Comparison of ENCODE assay signal across 14 mouse cellular contexts in the genomic region with DNA sequence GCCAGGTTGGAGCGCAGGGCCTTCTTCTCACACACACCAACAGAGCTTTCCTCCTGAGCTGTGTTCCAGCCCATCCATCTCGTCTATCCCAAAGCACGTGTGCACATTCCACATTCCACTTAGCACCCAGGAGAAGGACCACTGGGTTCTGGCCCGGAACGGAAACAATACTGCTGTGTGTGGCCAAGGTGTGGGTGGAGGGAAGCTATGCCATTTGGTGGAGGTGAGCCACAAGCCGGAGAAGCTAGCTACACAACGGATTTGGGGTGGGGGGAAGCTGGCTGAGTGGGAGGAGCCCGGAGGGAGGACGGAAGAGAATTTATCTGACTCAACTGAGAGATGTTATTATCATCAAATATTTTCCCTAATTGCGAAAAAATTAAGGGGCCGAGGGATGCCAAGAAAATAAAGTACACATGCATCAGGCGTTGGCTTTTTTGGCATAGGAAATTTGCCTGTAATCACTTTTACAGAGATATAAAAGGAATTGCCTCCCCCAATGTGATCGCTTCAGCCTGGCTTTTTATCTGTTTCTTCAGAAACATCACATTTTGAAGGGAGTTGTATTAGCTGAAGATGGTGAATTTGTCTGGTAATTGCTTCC. TPM values are rescaled to one million over a fixed set of nuclear protein-coding genes. Genes with fewer than 3 reads are reported as not detected.
DNase-seq lines count a peak whose midpoint lies in the region; ATAC-seq and TF ChIP-seq lines count a peak whose summit lies in the region.
"Had no signal": no experiment of that assay in that cellular context is flagged by ENCODE, and none has a peak within 500 bp of the region (broad histone marks: within the 10 kb centered on the region; RNA-seq: fewer than 3 reads in every experiment).

No protein-coding gene starts in this region.

- no peak for TF ChIP-seq POLR2A in liver, adult 2 months (IDR thresholded peaks at IDR 0.05; ENCODE audit: extremely low read depth, insufficient read depth, low read length)

- no peaks in the 10 kb centered on the region for H3K27me3 ChIP-seq in liver, adult 2 months (ENCODE audit: control insufficient read depth, insufficient read depth, low read length)
- no peaks in the 10 kb centered on the region for H3K27me3 ChIP-seq in liver, postnatal 0 days (ENCODE audit: insufficient read depth, low read length)
- peaks cover 27% of the 10 kb centered on the region for H3K27me3 ChIP-seq in heart, embryonic 13.5 days (replicated peaks)
- H3K27me3 ChIP-seq in hindbrain, postnatal 0 days (ENCODE audit: insufficient read depth, low read length) = 0 out of 2 replicates have a peak, but pooled peaks cover 5% of the 10 kb centered on the region
- H3K27me3 ChIP-seq: embryonic facial prominence, embryonic 12.5 days had no signal

- H3K79me2 ChIP-seq in liver, adult 2 months (ENCODE audit: control insufficient read depth, insufficient read depth, low read length) = no peaks in the 10 kb centered on the region

- TF ChIP-seq CTCF in liver, adult 2 months (IDR thresholded peaks at IDR 0.05; ENCODE audit: low read depth, low read length) = no peak
- no peak for TF ChIP-seq CTCF in liver, postnatal 0 days (IDR thresholded peaks at IDR 0.05; ENCODE audit: low read depth)
- no peak for TF ChIP-seq CTCF in hindbrain, postnatal 0 days (IDR thresholded peaks at IDR 0.05; ENCODE audit: low read depth)

- 73% methylated on average over 13 of the region's 13 CpGs for WGBS in liver, adult 2 months
- WGBS in liver, postnatal 0 days (ENCODE audit: insufficient replicate concordance) = 62% methylated on average over 13 of the region's 13 CpGs
- 49% methylated on average over 13 of the region's 13 CpGs for WGBS in heart, embryonic 13.5 days
- 70% methylated on average over 13 of the region's 13 CpGs for WGBS in hindbrain, postnatal 0 days

- H3K4me3 ChIP-seq in liver, adult 2 months (ENCODE audit: insufficient read depth, low read depth, low read length) = no peak overlapping the region
- no peak overlapping the region for H3K4me3 ChIP-seq in liver, postnatal 0 days (ENCODE audit: low read depth, low read length)
- no peak overlapping the region for H3K4me3 ChIP-seq in heart, embryonic 13.5 days
- H3K4me3 ChIP-seq in hindbrain, postnatal 0 days (ENCODE audit: low read length) = no peak overlapping the region
- H3K4me3 ChIP-seq: embryonic facial prominence, embryonic 12.5 days; kidney, embryonic 15.5 days; myocyte had no signal

- no peak overlapping the region for H3K4me2 ChIP-seq in liver, postnatal 0 days (ENCODE audit: low read depth, low read length)
- H3K4me2 ChIP-seq in heart, embryonic 13.5 days = no peak overlapping the region
- no peak overlapping the region for H3K4me2 ChIP-seq in hindbrain, postnatal 0 days (ENCODE audit: low read depth, low read length)
- H3K4me2 ChIP-seq: embryonic facial prominence, embryonic 12.5 days; kidney, embryonic 15.5 days had no signal

- H3K9me3 ChIP-seq in liver, postnatal 0 days (ENCODE audit: low read length) = no peaks in the 10 kb centered on the region
- no peaks in the 10 kb centered on the region for H3K9me3 ChIP-seq in heart, embryonic 13.5 days
- no peaks in the 10 kb centered on the region for H3K9me3 ChIP-seq in hindbrain, postnatal 0 days (ENCODE audit: low read length)
- H3K9me3 ChIP-seq: embryonic facial prominence, embryonic 12.5 days; kidney, embryonic 15.5 days had no signal

- no peaks in the 10 kb centered on the region for H3K4me1 ChIP-seq in liver, adult 2 months (ENCODE audit: control insufficient read depth, insufficient read depth, low read length)
- H3K4me1 ChIP-seq in liver, postnatal 0 days (ENCODE audit: insufficient read depth) = no peaks in the 10 kb centered on the region
- peaks cover 5% of the 10 kb centered on the region for H3K4me1 ChIP-seq in heart, embryonic 13.5 days
- 0 out of 2 replicates have a peak, but pooled peaks cover 6% of the 10 kb centered on the region for H3K4me1 ChIP-seq in hindbrain, postnatal 0 days (ENCODE audit: insufficient read depth, low read length)

- intact Hi-C loops in gastrocnemius, postnatal 14 days (cut with DNase I; ENCODE audit: low total_unique reads) = no loop called here
- intact Hi-C loops in gastrocnemius, postnatal 36 days (cut with DNase I) = no loop called here

- DNase-seq in gastrocnemius, postnatal 14 days = peak; percentile 24
- DNase-seq in gastrocnemius, postnatal 36 days = no peak
- DNase-seq in liver, adult 2 months (ENCODE audit: extremely low read depth, low read depth, low spot score) = peak; percentile 7
- DNase-seq in liver, postnatal 0 days = no peak
- DNase-seq in lung, postnatal 10 days = peak; percentile 19
- DNase-seq in hindbrain, postnatal 0 days (ENCODE audit: low spot score) = no peak
- no peak for DNase-seq in spleen, adult 18-20 months
- DNase-seq: adrenal gland, postnatal 25 days; cerebellum, postnatal 25 days had no signal

- TF ChIP-seq EP300 in liver, postnatal 0 days (IDR thresholded peaks at IDR 0.05; ENCODE audit: low read depth) = no peak

- no peak overlapping the region for H3K9ac ChIP-seq in liver, adult 2 months (ENCODE audit: low read depth, low read length)
- no peak overlapping the region for H3K9ac ChIP-seq in liver, postnatal 0 days (replicated peaks)
- no peak overlapping the region for H3K9ac ChIP-seq in heart, embryonic 13.5 days
- no peak overlapping the region for H3K9ac ChIP-seq in hindbrain, postnatal 0 days (replicated peaks; ENCODE audit: low read length)
- H3K9ac ChIP-seq: embryonic facial prominence, embryonic 12.5 days; kidney, embryonic 15.5 days had no signal

- no peak for ATAC-seq in liver, postnatal 0 days
- no peak for ATAC-seq in heart, embryonic 13.5 days (ENCODE audit: extremely low read depth, insufficient number of reproducible peaks, low FRiP score, low TSS enrichment)
- no peak for ATAC-seq in hindbrain, postnatal 0 days

- no peaks in the 10 kb centered on the region for H3K36me3 ChIP-seq in liver, adult 2 months (ENCODE audit: control insufficient read depth, insufficient read depth, low read length)
- H3K36me3 ChIP-seq in liver, postnatal 0 days (replicated peaks; ENCODE audit: insufficient read depth, low read length) = no peaks in the 10 kb centered on the region
- H3K36me3 ChIP-seq in heart, embryonic 13.5 days = no peaks in the 10 kb centered on the region
- no peaks in the 10 kb centered on the region for H3K36me3 ChIP-seq in hindbrain, postnatal 0 days (ENCODE audit: insufficient read depth, low read length)
- H3K36me3 ChIP-seq: embryonic facial prominence, embryonic 12.5 days; kidney, embryonic 15.5 days had no signal

- H3K27ac ChIP-seq in liver, adult 2 months (replicated peaks; ENCODE audit: insufficient read depth, low read depth, low read length) = no peak overlapping the region
- H3K27ac ChIP-seq in liver, postnatal 0 days (ENCODE audit: low read depth) = no peak overlapping the region
- 0 out of 2 replicates have a peak overlapping the region, but pooled peaks have one; percentile 18 for H3K27ac ChIP-seq in heart, embryonic 13.5 days (replicated peaks)
- H3K27ac ChIP-seq in hindbrain, postnatal 0 days = no peak overlapping the region
- H3K27ac ChIP-seq: embryonic facial prominence, embryonic 12.5 days; kidney, embryonic 15.5 days had no signal

RNA-seq across cellular contexts. Expression of gene Adgrd1, which starts 29.2 kb away (rescaled TPM):
- 1 to 10 TPM; 4.4 to 6.1 TPM for total RNA-seq in gastrocnemius, postnatal 14 days (2021)
- 1 to 10 TPM; 4.6 to 5.1 TPM for total RNA-seq in gastrocnemius, postnatal 36 days (2021)
- 0.18 and 0.20 TPM in 2 replicates for total RNA-seq in liver, adult 2 months (2014; rRNA removed)
- 0.52 and 0.66 TPM in 2 replicates for polyA plus RNA-seq in liver, adult 2 months (2012; rRNA removed)
- polyA plus RNA-seq in liver, postnatal 0 days (2015; fragmentation: Nextera tagmentation; extraction: Ambion mirVana) = 0.32 and 0.34 TPM in 2 replicates
- polyA plus RNA-seq in heart, embryonic 13.5 days (2015; fragmentation: Nextera tagmentation; extraction: Ambion mirVana) = 0.57 and 0.87 TPM in 2 replicates
- total RNA-seq in hindbrain, postnatal 0 days (2014; rRNA removed) = 0.52 and 0.54 TPM in 2 replicates
- polyA plus RNA-seq in hindbrain, postnatal 0 days (2015; fragmentation: Nextera tagmentation; extraction: Ambion mirVana) = 0.21 and 0.23 TPM in 2 replicates
- polyA plus RNA-seq: forebrain, embryonic 11.5 days had no signal

RNA-seq across cellular contexts. Expression of gene Ran, which starts 47.5 kb away (rescaled TPM):
- total RNA-seq in gastrocnemius, postnatal 14 days (2021) = 10 to 100 TPM; 75.3 to 78.2 TPM
- 10 to 100 TPM; 60.3 to 64.1 TPM for total RNA-seq in gastrocnemius, postnatal 36 days (2021)
- total RNA-seq in liver, adult 2 months (2014; rRNA removed) = 90.9 and 99.5 TPM in 2 replicates
- 46.8 and 50.5 TPM in 2 replicates for polyA plus RNA-seq in liver, adult 2 months (2012; rRNA removed)
- polyA plus RNA-seq in liver, postnatal 0 days (2015; fragmentation: Nextera tagmentation; extraction: Ambion mirVana) = 183 and 206 TPM in 2 replicates
- polyA plus RNA-seq in heart, embryonic 13.5 days (2015; fragmentation: Nextera tagmentation; extraction: Ambion mirVana) = 389 and 423 TPM in 2 replicates
- total RNA-seq in hindbrain, postnatal 0 days (2014; rRNA removed) = 156 and 159 TPM in 2 replicates
- polyA plus RNA-seq in hindbrain, postnatal 0 days (2015; fragmentation: Nextera tagmentation; extraction: Ambion mirVana) = 304 and 314 TPM in 2 replicates

RNA-seq across cellular contexts. Expression of gene Stx2, which starts 59.0 kb away (rescaled TPM):
- 10 to 100 TPM in 1 of 2 experiments, 1 to 10 TPM in 1; 8.7 to 10.4 TPM for total RNA-seq in gastrocnemius, postnatal 14 days (2021)
- 1 to 10 TPM; 7.6 to 8.4 TPM for total RNA-seq in gastrocnemius, postnatal 36 days (2021)
- 9.4 and 9.7 TPM in 2 replicates for total RNA-seq in liver, adult 2 months (2014; rRNA removed)
- polyA plus RNA-seq in liver, adult 2 months (2012; rRNA removed) = 12.2 and 13.0 TPM in 2 replicates
- 30.9 and 35.6 TPM in 2 replicates for polyA plus RNA-seq in liver, postnatal 0 days (2015; fragmentation: Nextera tagmentation; extraction: Ambion mirVana)
- polyA plus RNA-seq in heart, embryonic 13.5 days (2015; fragmentation: Nextera tagmentation; extraction: Ambion mirVana) = 17.3 and 18.8 TPM in 2 replicates
- 14.1 and 16.3 TPM in 2 replicates for total RNA-seq in hindbrain, postnatal 0 days (2014; rRNA removed)
- polyA plus RNA-seq in hindbrain, postnatal 0 days (2015; fragmentation: Nextera tagmentation; extraction: Ambion mirVana) = 11.9 and 15.0 TPM in 2 replicates

Comparison
In these comparisons a context has a peak if more than half of its experiments do, and no peak if none do; other contexts are left out.
1. DNase-seq: peak in gastrocnemius, postnatal 14 days (single experiment), liver, adult 2 months (single experiment) and lung, postnatal 10 days (single experiment); none in gastrocnemius, postnatal 36 days (0 of 2), liver, postnatal 0 days (single experiment), hindbrain, postnatal 0 days (single experiment) and spleen, adult 18-20 months (0 of 2).